Mouse (Mus musculus): ENCODE measurements at regions not wholly inside any gene's neighbourhood (a gene's known extent, or its start where the extent isn't known, plus 50 kb on each side); places are given as distances from the start of the nearest gene placed in this dataset.
A peak's percentile ranks its signal among the peaks of the same experiment; 100 is the strongest.

DNA sequence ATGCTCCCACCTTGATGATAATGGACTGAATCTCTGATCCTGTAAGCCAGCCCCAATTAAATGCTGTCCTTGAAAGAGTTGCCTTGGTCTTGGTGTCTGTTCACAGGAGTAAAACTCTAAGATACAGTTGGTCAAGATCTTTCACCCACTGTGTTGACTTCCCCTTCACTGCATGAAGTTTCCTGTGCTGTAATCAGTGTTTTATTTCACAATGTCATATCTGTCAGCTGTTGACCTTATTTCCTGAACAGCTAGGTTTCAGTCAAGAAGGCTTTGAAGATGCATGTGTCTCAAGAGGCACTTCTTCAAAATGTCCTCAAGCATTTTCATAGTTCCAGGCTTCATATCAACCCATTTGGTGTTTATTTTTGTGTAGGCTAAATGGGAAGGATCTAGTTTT lies 597.3 kb upstream of the Fam92a start:
- no peak for DNase-seq

DNA sequence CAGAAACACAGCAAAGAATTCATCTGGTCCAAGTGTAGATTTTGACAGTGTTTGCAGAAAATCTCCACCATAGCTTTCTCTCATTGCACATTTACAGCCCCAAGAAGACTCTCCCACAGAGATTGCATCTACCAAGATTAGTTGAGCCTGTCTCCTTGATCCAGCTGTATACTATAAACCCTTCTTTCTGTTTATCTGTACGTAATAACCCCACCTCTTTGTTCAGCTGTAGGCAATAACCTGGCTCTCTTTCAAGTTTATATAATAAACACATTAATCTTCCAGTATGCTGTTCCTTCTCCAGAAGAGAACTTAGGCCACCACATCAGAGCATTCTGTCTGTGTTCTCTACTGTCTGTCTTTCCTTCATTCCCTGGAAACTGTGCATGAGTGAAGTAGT lies 594.9 kb upstream of the Fam92a start:
- no peak for DNase-seq

DNA sequence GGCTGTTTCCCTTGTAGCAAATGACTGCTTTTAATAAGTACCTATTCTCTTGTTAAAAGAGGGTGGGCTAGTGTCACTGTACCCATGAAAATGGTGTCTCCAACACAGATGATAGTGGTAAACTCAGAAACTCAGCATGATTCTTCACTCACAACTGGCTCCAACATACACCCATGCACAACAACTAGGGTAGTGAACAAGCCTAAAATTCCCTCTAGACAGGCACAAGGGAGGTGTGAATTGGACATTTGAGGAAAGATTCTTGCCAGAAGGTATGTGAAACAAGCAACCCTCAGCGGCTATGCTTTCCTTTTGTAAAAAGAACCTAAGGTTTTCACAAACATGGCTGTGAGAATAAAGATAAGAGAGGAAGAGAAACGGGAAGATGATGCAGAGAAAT lies 579.0 kb upstream of the Fam92a start:
- DNase-seq, result no peak

DNA sequence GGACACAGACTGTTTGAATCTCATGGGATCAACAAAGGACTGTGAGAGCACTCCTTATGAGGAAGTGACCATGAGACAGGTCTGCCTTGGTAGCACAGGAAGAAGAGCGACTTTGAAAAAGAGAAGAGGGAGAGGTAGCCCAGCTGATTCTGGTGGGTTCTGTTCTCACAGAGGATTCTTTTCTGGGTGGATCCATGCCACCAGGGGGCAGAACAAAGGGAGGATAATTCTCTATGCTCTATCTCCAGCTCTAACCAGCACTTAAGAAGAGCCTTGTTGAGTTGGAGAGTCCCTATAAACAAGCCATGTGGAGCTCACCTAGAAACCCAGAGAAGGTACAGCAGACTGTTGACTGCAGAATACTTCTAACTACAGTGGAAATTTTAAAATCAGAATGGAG lies 578.1 kb upstream of the Fam92a start:
- no peak for DNase-seq

DNA sequence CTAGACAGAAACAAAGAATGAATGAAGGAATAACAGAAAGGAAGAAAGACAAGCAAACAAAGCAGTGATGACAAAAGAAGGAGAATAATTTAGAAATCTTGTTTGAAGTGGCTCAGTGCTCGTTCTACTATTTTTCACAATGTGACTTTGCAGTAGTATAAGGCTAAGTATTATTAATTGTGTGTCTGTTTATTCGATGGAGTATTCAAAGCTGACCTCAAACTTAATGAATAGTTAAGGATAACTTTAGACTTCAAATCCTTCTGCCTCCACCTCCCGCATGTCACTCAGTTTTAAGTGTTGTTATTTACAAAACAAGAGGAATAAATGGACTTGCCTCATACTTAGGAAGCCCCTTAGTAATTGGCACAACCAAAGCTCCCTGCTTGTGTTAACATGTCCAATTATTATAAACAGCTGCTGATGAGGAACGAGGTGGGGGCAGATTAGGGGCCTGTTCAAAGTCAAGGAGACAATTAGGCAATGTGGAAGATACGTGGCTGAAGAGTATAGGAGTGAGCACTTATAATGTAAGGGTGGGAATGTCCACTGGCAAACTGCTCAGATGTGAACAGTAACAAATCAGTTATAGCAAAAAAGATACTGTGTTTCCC lies 572.0 kb upstream of the Fam92a start:
- DNase-seq, result no peak

DNA sequence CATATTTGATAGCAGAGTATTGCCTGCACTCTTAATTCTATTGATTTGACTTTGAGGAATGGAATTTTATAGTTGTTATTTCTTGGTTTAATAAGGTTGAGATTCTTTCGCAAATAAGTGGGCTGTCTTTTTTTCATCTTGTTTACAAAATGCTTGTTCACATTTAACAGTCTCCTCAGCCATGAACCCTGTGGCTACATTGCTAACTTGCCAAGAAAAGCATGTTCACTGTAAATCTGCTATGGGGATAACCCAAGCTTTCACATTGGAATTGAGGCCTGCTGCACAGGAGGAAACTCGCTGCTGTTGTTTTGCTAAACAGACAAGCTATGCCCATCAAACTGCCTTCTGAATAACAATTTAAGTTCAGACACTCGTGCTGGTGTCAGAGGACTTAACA lies 564.6 kb upstream of the Fam92a start:
- DNase-seq, result no peak

DNA sequence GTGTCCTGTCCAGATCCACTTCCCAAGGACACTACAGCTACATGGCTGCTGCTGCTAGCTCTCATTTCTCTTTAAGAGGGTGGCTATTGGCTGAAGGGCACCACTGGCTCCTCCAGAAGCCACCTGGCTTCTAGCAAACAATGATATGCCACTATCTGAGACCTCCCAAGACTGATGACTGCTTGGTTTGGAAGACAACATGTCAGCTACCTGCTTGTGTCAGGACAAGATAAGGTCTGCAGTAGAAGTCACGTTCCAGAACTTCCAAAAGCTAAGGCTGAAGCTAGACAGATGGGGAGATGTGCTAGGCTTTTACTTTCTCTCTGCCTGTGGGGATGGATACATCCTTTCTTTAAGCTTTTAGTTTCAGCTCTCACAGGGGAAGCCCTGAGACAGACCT lies 528.4 kb upstream of the Fam92a start:
- no peak for DNase-seq

DNA sequence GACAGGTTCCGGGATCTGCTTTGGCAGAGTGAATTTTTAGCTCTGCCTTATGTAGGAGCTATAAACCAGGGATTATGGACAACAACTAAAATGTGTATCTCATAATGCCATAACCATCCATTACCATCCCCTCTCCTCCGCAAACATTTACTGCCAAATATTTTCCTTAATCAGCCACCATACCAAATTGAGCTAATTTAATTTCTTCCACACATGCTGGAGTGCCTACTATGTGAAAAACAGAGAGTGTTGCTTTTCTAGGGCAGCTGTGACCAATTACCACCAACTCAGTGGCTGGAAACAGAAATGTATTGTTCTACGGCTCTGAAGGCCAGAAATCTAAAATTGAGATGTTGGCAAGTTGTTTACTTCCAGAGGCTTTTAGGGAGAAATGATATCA lies 506.0 kb upstream of the Fam92a start:
- DNase-seq, result no peak

DNA sequence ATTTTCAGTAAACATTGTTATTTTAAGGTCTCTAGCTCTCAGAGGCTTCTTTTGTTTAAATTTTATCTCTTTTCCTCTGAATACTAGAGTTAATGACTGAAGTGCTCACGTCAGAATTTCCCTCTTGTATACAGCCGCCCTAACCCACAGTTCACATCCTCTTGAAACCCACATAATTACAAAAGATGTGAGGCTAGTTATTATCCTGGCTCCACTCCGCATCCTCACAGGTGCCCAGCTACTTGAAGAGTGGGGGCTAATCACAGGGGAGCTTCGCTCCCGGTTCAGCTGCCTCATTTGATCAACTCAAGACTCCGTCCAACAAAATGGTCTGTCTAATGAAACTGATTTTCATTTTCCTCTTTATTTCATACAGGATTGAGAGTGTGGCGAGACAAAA lies 499.6 kb upstream of the Fam92a start:
- no peak for DNase-seq

DNA sequence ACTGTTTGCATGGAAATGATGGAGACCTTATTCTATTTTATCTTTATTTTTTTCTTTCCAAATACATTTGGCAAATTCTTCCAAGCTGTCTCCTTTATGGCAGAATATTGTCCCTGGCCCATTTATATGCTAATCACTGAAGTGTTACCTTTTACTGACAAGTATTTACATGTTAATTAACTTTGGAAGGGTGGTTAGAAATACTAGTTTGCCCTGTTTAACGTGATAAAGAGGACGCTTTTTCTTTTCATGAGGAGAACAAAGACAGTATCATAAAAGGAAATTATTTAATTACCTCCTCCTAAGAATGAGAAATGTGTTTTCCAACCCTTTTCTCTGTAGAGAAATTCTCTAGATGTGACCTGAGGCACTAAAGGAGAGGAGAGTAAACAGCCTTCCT lies 491.4 kb upstream of the Fam92a start:
- no peak for DNase-seq

DNA sequence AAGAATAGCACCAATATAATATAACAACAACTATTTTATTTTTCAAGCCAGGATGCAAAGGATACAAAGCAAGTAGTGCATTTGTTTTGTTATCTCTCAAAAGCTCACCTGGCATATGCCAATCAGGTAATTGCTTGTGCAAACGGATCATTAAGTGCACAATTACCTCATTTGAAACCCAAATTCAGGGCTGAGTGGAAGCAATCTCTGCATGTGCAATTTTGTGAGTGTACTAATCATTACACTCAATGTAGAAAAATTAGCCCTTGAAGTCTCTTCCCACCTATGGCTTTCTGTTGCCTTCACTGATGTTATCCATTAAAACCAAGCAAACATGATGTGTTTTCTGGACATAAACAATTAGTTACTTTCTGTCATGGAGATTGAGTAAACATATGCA lies 490.9 kb upstream of the Fam92a start:
- DNase-seq, result no peak

DNA sequence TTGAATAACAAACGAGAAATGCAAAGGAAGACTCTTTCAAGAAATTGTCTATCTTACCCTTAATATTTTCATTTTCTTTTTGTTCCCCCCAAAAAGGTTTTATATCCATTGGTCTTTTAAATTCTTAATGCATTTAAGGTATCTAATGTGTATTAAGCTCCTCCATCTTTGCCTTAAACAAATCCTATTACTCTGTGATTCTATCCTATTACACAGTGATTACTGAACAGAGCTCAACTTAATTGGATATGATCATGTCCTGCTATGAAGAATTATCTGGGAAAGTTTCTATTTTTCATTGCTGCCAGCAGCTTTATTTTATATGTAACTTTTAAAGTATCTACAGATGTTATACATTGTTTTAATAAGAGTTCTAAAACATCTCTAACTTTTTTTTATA lies 487.3 kb upstream of the Fam92a start:
- no peak for DNase-seq

DNA sequence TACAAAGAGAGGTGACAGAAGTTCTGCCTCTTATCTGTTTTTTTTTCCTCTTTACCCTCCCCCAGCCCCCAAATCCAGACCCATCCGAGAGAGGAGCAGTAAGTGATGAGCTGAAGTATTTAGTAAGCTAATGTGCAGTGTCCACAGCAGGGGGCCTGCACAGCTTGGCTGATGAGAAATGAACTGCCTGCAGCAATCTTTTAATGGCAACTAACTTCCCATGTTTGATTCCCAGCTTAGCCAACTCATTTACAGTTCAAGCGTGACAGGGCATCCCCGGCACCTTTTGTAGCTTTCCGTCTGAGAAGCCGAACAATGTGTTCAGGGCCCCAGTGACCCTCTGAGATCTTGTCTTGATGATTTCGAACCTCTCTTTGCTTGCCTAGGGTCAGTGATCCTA lies 486.8 kb upstream of the Fam92a start:
- no peak for DNase-seq

DNA sequence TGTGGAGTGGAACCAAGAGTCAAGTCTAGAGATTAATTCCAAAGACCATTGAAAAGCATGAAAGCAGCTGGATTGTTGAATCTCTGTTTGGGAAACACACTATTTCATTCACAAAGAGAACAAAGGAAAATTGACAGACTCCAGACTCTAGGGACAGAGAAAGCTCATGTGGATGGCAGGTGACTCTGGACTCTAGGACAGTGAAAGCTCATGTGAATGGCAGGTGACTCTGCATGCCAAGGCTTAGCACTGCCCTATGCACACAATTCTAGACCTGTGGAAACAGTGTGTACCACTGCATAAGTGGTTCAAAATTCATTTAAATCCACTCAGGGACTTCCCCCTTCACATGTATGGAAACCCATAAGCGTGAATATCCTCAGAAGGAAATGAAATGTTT lies 486.0 kb upstream of the Fam92a start:
- DNase-seq, result no peak

DNA sequence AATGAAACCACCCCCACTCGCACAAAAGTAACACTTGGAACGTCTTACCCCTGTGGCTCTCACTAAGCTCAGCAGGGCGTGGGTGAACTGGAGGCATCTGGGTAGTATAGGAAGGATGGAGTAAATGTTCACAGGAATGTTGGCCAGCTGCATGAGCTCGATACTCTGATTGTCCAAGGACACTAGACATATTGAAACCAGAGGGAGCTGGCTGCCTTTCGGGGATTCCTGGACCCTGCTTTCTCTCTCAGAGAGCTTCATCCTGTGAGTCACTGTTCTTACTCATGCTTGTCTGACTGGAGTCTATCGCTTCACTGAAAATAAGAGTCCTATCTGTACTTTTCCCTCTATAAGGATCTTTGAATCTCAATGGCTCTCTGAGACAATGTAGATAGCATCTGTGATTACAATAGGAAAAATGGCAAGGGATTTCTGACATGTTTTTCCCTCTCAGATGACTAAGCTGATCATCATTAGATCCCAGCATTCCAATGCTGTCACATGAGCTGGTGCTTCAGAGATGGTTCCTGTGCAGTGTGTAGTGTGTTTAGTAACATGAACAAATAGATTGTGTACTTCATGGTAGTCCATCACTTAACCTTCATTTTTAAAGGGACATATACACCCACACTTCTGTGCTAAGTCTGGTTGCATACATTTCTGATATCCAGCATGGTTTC lies 485.2 kb upstream of the Fam92a start:
- no peak for DNase-seq

DNA sequence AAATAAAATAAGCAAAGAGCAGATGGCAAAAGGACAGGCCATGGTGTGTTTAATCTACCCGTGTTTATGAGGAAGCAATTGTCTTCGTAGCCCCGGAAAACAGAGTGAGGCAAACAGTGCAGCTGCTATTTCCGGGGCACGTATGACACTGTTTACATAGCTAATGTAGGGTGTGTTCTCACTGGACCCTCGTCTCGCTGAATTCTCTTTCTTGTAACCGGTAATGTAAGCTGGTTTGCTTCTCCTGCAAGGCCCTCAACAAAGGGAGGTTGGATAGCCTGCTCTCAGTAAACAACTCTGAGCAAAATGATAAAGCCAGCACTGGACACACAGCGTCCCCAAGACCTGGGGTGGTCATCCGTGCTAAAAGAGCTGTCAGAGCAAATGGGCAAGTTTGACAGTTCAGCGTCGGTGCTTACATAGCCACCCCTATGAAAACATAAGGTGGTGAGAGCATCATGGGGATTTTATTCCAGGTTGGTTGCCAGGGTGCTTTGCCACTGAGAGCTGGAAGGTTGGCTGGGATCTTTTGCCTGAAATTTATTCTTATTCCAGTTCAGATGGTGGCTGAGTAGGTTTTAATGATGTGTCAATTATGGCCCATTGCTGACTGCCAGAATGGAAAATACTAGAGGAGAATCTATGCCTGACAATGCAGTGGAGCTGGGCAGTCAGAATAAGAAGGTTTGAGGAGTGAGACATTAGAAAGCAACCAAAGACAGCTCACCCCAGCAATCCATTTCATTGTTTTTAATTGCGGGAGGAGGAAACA lies 483.8 kb upstream of the Fam92a start:
- no peak for DNase-seq

DNA sequence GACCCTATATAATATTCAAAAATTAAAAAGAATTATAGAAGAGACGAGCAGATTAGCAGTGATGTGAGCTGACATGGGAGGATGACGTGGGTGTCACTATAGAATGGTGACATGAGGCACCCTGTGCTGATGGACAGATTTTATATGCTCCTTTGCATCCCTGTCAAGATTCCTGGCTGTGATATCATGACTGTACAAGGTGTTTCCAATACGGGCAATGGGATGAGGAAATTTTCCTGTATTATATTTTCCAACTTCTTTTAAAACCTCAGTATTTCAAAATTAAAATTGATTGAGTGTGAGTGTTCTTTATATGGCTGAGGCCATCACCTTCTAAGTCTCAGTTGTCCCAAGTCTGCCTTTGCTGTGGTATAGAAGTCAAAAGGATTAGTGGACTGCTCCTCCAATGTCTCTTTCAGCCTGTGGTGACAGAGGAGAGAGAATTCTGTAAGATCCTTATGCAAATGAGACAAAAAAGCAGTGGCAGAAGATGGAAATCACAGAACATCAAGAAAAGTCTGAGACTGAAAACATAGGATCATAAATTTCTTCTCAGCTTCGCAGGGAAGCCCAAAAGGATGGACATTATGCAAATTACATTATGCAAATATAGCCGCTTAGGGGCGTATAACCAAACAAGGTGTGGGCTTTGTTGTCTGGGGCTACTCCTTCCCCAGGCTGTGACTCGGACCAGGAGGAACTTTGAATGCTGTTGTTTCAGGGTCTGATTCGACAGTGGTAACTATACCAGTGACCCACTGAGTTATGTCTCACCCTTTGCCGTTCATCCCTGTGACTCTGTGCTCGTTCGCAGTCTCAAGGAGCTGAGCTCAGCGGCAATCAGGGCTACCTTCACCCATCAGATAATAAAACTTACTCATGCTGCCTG lies 483.0 kb upstream of the Fam92a start:
- no peak for DNase-seq

DNA sequence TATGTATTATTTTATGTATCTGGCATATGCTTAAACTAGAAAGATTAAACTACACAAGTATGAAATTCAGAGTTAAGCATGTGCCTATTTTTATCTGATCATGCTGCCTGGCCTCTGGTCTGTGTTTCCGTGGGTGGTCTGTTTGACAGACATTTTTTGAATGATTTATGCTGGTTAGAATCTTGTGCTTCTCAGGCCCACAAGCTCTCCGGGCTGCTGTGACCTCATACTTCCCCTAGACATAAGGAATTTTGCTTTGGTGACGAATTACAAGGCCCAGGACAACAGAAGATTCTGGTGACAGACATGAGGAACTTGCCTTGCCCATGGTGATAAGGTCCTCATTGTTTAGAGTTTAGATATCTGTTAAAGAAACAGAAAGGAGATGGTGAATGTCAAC lies 475.9 kb upstream of the Fam92a start:
- no peak for DNase-seq

DNA sequence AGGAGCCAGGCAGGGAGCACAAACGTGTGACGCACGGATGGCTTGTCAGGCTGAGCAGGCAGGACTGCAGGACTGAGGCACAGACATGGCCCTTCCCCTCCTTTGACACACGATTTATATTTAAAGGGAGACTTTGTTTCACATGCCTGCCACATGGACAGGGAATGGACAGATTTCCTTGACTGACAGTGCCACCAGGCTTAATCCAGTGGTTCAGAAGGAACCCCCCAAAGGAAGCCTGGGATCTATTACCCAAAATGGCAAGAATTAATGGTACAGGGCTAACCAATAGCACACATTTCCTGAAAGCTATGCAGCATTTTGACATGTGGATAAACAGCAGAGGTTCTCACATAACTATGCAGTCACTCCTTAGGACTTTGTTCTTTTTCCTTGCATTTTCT lies 470.7 kb upstream of the Fam92a start:
- DNase-seq, result peak in 1 of 2 experiments; percentile 15

DNA sequence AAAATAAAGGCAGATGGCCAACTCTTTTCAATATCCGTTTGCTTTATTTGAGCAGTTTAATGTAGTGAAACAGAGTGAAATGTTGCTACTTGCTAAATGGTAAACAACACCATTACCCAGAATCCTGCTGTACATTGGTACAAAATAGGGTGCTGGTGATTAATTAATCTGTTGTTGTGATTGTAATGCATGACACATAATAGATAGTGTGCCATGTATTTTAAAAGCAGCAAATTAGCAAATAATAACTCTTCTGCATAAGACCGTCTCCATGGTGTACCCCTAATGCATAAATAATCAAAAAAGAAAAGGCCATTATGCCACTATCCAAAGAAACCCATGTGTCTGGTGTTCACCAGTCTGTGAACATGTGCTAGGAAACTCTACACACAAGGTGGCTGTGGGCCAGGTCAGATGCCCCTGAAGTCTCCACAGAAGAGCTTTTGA lies 457.6 kb upstream of the Fam92a start:
- DNase-seq, result no peak

DNA sequence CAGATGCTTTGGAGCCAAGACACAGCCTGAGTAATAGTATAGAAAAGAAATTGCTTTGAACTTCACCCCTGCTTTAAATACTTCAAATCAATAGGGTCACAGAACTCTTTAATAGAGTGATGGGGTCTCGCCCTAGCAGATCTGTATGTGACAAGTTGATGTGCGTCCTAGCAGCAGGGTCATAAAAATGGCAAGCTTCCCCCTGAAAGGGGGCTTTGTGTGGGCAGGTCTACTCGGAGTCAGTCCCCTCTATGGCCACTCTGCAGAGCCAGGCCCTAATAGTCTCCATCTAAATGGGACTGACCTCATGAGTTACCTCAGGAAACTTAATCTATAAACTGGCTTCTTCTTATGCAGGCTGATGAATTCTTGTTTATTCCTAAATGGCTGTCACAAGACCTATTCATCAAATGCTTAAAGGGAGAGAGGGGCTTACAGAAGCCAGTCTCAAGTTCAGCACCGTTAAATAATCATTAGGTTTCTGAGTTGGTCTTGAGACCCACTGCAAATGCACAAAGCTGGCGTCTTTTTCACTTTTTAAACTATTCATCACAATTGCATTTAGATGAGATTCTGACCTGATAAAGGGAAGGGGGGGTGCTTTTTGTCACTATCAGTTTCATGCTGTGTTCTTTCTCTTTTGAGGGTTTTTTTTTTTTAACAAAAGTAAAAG lies 457.0 kb upstream of the Fam92a start:
- no peak for DNase-seq

DNA sequence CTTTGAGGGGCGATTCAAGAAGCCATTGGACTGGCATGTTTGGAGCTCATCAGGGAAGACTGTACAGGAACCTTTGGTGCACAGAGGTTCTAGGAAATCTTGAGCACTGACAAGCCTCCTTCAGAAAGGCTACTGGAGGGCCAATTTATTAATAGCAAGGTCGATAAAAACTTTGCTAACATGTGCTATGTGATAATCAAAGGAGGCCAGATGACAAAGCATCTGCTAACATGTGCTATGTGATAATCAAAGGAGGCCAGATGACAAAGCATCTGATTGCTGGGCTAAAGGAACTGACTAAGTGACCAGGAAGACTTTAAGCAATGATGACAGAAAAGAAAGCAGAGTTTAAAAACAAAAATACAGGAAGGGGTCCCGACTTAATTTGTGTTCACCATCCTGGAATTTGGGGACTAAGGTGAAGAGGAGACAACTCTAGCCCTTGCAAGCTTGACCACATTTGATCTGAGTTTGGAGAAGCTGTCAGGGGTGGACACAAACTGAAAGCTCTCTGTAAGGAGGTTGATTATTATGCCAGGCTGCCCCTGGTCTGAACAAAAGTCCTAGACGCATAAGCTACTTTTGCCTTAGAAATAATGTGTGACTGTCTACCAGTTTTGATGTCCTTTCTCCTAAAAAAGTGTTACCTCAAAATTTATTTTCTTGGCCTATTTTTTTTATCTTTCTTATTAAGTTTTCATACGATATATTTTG lies 455.5 kb upstream of the Fam92a start:
- no peak for DNase-seq
